Mouse (Mus musculus) granulocyte monocyte progenitor cell, adult 5-6 weeks (primary cell): ENCODE measurements around the gene Cbx7. TPM values are rescaled to one million over a fixed set of nuclear protein-coding genes. Genes with fewer than 3 reads are reported as not detected.
"Not testable (repeated sequence)": the region's sequence is repeated elsewhere in the genome, so short reads cannot be mapped to it uniquely, and the experiment has no call there.

Source experiments
- ATAC-seq: replicated peaks from 2 replicates; pipeline ENCODE4 v1.8.0; 2016; ENCODE audit warnings: mild to moderate bottlenecking, moderate TSS enrichment, inconsistent platforms; ENCODE audit not compliant: poor library complexity, severe bottlenecking
- total RNA-seq, 2 experiments: library from RNA; stranded (forward) in 1 of 2; stranded (reverse) in 1 of 2; fragments of 200-712, 200-1000 nt in 1 of 2; fragments of >200 nt in 1 of 2; fragmentation: Nextera tagmentation in 1 of 2; gene quantifications; 2 replicates each; pipeline ENCODE4 v1.2.3; 2014 to 2017

The Cbx7 gene
- total RNA-seq, 2 experiments from 2014 or later, result 0.26 to 3.7 TPM

DNA sequence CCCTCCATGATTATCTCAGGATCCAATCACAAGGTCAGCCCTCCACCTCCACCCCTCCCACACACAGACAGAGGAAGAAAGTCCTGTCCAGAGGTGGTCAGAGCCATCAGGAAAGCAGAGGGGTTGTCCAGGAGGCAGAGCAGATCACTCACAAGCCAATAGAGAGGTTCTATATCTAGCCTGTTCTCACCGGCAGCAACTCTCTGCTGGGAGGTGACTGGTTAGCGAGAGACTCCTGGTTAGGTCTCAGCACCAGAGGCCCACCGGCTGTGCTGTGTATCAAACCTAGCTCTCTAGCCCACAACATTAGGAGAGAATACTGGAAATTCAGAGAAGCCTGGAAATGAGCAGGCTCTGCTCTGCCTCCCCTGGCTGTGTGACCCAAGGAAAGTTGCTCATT lies 41.2 kb downstream of the Cbx7 start:
- no peak for ATAC-seq

DNA sequence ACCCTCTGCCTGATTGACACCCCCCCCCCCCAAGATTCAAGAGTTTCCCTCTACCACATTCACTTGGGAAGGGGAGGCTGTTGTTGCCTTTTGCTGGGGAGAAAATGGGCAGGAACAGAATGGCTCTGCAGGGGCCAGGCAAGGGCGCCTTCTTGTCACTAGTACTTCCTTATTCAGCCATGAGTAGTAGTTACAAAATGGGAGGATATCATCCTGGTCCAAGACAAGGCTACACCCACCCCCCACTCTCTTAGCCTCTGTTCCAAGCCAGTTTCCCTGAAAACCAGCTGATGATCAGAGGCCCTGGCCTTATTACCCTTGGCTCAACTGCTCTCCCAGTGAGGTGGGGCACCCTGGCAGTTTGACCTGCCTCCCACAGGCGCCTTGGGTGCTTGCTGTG lies 42.2 kb downstream of the Cbx7 start:
- ATAC-seq, result no peak

DNA sequence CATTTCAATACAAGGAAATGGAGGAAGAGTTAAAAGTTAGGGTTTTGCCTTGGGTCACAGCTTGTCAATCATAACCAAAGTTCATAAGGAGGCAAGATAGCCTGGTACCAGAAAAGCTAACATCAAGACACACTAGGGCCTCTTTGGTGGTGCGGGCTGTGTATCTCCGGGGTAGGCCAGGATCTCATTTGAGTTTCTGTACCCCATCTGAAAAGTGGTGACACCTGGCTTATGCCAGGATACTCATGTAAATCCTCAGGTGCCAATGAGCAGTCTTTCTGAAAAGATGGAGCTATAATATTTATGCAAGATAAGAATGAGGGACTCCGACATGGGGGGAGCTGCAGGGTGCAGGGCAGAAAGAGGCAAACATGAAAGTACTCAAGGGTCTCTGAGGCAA lies 42.6 kb downstream of the Cbx7 start:
- ATAC-seq, result no peak

DNA sequence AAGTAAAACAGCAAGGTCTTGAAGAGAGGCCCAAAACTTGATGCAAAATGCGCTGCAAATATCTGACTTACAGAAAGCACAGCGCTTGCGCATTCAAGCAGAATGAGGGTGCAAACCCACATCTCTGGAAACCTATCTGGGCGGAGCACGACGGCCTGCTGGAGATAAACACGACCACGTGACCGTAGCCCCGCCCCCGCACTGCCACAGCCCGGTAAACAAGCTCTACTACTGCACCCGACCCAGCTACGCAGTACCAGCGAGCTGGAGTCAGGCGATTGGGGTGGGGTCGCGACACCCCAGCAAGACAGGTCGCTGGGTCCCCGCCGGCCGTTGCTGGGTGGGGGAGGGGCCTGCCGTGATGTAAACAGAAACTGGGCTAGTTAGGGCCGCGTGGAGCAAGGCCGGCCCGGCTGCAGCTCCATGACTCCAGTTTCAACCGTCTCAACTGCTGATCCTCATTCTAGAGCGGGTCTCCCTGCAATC lies 43.2 kb downstream of the Cbx7 start:
- peak; percentile 77 for ATAC-seq

DNA sequence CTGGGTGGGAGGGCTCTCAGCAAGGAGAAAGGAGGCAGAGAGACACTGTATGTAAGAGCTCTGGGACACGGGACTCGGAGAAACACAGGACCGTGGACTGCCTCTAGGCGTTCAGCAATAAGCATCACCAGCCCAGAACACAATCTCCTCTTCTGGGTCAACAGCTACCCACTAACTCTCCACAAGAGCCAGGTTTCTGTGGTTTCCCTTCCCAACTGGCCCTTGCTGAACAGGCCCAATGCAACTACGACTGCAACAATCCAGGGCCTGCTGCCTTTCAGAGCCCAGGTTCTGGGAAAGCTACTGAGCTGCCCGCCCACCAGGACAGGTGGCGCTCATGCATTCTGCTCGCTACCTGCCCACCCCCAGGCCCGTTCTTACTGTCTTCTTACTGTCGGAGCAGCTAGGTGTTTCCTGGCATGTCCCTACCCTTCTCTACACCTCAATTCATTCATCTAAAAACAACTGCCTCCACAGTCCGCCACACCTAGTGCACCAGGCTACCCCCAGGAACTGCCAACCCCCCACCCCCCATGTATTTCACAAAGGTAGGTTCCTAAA lies 44.0 kb downstream of the Cbx7 start:
- ATAC-seq, result no peak

DNA sequence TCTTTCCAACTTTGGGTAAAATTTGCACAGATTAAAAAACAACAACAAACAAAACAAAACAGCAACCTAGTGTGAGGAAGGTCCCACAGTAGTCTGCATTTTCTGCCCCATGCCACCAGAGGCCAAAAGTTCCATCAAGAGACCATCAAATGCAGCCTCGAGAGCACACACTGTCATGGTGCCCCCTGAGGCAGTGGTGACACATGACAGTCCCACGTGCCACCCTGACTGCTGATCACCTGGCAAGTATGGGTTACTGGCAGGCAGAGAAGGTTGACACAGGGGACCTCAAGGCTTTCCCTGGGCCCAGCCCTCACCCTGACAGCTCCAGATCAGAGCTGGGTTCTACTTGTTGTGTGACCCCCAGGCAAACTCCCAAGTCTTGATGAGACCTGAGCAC lies 51.1 kb downstream of the Cbx7 start:
- ATAC-seq, result no peak

DNA sequence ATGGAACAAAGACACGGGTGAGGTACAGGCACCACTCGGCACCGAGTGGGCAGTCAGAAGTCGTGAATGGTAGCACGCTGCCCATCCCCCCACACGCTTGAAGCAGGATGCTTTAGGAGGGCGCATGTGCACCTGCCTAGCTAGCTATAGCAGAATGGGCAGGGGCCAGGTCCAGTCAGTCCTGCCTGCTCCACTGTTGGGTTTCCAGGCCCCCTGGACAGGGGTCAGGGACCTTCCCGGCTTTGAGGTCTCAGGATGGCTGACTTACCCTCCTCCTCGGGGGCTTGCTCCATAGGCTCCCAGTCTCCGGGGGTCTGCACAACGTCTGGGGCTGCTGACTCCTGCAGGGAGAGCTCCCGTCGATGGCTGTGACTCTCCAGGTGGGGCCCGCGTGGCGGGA lies 52.4 kb downstream of the Cbx7 start:
- no peak for ATAC-seq

DNA sequence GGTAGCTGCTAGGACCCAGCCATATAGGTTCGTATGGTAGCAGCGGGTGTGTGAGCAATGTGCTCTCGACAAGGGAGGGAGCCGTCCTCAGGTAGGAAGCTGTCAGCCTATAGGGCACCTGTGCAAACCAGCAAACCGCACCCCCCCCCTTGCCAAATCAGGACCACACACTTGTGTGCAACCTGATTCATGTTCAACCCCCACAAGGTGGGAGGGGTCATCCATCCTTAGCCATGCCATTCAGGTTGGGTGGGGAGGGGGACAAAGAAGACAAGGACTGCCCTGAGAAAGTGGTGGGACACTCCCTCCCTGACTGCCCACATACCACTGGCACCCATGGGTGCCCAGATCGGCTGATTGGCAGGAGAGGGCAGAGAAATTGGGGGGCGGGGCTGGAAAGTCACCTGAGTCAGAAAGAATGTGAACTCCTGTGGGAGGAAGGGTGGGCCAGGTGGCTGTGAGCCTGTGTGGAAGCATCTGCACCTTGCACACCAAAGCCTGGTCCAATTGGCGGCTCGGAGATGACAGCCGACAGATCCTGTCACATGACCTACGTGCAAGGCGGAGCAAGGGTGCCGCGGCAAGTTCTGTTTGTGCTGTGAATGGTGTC lies 53.7 kb downstream of the Cbx7 start:
- ATAC-seq, result no peak

DNA sequence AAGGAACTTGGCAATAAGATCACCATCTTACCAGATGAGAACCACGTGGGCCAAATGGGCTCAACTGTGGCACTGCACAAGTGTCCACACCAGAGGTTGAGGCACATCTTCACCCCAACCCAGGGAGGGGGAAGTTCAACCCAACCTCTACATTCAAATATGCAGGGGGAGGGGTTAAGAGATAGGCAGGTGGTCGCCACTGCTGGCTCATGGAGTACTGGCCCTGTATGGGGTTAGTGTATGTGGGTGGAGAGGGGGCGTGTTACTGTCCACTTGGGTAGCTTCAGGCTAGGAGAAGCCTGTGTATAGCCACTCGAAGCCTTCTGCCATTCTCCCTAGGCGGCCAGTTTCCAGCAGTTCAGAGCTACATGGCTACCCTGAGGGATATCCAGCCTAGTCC lies 54.8 kb downstream of the Cbx7 start:
- ATAC-seq, result peak; percentile 13; the same call in 1 of the 2 replicates

DNA sequence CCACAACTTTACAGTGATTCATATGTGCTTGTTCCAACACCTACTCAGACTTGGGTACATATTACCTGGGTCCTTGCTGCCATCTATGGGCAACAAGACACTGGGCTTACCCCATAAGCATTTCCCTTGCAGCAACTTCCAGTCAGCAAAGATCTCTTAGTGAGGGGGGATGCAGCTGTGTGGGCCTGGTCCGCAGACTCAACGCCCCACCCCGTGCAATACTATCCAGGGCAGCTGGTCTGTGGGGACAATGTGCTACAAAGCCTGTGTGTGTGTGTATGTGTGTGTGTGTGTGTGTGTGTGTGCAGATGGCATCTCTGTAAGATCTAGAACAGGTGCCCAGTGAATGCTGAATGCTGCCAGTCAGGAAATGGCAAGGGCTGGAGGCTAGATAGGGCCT lies 56.6 kb downstream of the Cbx7 start:
- no peak for ATAC-seq

DNA sequence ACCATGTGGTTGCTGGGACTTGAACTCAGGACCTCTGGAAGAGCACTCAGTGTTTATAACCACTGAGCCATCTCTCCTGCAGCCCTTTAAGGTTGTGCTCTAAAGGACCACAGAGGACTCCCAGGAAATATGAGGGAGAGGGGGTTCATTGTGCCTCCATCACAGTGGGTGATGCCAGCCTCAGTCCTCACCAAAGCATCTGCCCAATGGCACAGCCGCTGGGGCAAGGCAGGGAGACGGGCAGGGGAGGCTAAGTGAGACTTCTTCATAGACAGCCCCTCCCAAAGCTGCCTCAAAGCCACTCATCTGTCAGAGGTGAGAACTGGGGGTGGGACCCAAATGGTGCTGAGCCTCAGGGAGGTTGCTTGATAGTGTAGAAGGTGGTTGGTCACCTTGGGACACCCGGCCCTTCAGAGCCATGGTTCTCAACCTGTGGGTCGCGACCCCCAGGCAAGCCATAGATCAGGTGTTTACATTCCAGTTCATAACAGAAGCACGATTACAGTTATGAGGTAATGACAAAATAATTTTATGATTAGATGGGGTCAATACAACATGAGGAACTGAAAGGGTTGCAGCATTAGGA lies 57.1 kb downstream of the Cbx7 start:
- ATAC-seq, result no peak

DNA sequence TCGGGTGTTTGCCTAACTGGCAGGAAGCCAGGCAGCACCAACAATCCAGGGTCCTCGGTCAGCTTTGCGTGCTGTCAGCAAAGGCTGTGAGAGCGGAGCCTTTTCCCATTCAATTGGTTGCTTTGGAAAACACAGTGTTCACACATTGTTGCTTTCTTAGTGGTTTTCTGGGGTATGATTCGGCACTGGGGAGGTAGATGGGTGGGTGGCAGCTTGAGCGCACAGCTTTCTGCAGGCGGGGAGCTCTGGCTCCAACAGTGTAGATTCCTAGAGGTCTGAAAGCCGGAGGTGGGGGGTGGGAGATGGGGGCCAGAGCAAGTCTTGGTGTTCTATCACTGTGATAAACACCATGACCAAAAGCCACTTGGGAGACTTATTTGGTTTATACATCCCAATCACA lies 59.6 kb downstream of the Cbx7 start:
- ATAC-seq, result no peak

DNA sequence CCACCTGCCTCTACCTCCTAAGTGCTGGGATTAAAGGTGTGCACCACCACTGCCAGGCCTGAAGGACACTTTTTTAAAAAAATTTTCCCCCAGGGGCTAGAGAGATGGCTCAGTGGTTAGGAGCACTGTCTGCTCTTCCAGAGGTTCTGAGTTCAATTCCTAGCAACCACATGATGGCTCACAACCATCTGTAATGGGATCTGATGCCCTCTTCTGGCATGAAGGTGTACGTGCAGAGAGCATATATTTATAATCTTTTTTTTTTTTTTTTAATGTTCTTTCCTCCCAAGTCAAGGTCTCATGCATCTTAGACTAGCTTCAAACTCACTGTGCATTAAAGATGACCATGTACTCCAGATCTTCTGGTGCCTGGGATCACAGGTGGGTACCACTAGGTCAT lies 60.1 kb downstream of the Cbx7 start:
- ATAC-seq, result not testable (repeated sequence)

DNA sequence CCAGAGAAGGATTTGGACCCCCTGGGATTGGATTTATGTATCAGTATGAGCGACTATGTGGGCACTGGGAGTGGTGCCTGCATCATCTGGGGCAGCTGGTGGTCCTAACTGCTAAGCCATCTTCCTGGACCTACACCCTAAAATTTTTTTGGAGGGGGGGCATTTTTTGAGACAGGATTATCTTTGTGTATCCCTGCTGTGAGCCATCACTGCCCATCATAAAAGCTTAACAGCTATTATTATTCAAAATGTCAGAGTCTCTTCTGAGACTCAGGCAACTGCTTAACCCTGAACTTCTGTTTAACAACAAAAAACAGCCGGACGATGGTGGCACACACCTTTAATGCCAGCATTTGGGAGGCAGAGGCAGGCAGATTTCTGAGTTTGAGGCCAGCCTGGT lies 61.9 kb downstream of the Cbx7 start:
- ATAC-seq, result not testable (repeated sequence)

DNA sequence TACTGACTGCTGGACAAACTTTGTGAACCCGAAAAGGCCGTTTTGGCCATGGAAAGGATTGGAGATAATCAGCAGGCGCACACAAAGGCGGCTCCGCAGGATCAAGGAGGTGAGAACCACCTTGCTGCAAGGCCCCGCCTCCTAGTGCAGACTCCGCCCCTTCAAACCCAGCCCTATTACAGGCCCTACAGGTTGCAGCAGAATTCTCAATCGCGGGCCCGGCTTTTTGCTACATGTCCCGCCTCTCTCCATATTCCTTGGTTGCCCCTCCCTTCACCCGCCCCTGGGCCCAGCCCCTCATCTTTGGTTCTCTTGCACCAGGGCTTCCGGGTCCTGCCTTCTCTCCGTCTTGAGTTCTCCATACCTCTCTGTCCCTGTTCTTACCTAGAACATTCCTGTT lies 64.1 kb downstream of the Cbx7 start:
- no peak for ATAC-seq

DNA sequence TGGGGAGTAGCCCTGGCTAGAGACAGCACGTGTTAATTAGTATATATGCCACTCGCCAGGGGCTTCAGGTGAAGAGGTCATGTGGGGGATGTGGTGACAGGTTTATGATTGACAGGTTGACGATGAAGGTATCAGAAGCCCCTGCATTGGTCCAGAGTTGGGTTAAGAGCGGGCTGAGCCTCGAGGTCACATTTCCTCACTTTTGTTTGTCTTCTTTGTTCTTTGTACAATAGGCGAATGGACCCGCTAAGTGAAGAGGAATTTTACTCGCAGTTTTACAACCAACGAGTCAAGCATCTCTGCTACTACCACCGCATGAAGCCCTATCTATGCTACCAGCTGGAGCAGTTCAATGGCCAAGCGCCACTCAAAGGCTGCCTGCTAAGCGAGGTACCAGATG lies 65.7 kb downstream of the Cbx7 start:
- no peak for ATAC-seq

DNA sequence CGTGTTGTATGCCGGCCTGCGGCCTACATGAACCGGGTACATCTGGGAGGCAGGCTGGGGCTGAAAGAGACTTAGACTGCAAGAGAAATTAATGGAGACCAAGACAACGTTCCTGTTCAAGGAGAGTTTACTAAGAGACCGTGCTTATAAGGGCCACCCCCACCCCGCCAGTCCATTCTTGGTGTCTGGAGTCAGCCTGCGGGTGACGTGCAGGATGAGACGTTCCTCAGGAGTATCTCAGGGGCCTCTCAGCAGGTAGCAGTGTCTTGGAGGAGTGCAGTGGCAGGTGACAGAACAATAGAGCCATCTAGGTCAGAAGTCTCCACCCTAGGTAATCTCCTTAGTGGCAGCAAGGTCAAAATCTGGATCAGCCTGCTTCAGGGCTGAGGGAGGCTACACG lies 66.2 kb downstream of the Cbx7 start:
- ATAC-seq, result not testable (repeated sequence)

DNA sequence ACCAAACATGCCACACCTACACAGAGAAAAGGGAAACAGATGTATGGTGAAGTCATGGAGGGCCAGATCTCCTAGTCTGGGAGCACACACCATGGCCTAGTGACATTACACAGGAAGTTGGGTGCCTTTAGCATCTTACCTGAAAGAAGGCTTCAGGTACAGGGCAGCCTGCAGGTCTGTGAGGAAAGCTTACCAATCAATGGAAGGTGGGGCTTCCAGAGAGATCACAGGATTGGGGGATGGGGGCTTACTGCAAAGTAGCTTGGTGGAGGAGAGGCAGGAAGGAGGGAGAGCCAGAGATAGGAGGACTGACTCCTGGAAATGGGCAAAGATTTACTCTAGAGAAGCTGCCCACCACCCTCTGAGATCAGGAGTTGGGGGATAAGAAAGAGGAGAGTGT lies 67.0 kb downstream of the Cbx7 start:
- no peak for ATAC-seq

DNA sequence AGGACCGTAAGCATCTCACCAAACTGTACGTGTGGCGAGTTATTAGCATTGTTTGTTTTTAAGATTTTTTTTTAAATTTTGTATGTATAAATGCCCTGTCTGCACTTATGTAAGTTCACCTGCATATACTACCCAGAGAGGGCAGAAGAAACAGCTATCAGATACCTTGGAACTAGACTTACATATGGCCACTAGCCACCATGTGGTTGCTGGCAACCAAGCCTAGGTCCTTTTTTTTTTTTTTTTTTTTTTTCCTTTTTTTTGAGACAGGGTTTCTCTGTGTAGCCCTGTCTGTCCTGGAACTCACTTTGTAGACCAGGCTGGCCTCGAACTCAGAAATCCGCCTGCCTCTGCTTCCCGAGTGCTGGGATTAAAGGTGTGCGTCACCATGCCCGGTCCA lies 67.8 kb downstream of the Cbx7 start:
- ATAC-seq, result not testable (repeated sequence)

DNA sequence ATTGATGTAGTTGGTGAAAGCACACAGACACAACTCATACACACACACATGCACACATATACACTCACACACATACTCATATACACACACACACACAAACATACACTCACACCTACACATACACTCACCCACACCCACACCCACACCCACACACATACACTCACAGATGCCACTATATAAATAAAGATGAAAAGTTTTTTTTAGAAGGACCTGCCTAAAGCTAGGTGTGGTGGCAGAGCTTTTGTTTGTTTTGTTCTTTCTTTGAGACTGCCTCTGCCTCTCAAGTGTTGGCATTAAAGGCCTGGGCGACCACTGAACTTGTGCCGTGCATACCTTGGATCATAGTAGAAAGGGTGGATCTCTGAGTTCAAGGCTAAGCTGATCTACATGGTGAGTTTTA lies 69.5 kb downstream of the Cbx7 start:
- no peak for ATAC-seq

DNA sequence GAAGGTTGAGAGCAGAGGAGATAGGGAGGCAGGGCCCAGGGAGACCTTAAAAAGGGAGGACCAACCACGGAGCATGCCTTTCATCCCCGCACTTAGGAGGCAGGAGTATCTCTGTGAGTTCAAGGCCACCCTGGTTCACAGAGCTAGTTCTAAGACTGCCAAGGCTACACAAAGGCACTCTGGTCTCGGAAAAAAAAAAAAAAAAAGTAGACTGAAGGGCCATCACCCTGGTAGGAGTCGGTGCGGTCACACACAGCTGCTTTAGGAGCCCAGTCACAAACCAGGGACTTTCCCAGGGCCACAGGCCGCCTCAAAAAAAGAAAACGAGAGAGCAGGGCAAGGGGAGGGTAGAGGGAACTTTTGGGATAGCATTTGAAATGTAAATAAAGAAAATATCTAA lies 70.2 kb downstream of the Cbx7 start:
- ATAC-seq, result no peak

DNA sequence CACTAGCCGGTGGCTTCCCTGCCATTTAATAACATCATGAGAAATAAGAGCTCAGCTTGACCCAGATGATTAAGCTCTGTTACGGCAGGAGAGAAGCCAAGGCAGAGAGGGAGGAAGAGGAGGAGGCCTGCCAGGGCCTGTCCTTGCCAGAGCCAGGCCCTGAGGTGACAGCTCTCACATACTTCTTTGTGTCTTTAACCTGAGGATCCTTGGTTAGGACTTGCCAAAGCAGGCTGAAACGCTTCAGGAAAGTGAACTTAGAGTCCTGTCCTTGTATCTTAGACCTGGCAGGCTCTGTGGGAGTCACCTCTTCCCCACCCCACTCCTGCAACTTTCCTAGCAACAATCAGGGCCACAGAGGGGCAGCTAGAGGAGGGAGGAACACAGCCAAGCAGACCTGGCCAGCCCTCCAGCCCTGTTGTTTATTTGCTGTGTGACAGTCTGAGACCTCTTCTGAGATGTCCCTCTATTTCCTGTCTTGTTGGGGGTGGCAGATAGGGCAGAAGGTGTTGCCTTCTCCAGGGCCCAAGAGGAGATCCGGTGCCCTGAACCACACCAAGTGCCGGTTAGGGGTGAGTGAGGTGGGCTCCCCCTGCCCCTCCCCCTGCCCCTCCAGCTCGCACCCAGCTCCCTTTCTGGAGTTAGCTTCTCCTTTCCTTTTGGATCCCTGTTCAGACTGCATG lies 71.0 kb downstream of the Cbx7 start:
- ATAC-seq, result no peak
